Mouse (Mus musculus): ENCODE data around the gene Tie1. TPM values are rescaled to one million over a fixed set of nuclear protein-coding genes. Genes with fewer than 3 reads are reported as not detected.

The Tie1 gene
- polyA plus RNA-seq, 1 experiment from 2014 or later, result 14.5 TPM

DNA sequence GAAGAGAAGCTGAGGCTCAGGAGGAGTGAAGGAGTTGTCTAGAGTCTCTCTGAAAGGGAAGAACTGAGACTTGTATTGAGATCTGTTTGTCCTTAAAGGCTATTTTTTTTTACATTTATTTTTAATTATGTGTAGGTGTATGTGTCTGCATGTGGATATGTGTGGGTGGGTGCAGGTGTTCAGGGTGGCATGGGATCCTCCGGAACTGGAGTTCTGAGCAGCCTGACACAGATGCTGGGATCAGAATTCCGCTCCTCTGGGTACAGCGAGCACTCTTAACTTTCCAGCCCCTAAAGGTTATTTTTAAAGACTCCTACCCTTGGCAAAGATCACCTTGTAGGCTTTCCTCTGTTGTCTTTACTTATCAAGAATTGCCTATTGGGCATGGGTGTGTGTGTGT, 24.9 kb downstream of the Tie1 start:
- Histone ChIP-seq H3K9ac (ENCODE audit: low read length) (no peak overlapping the region), H3K4me1 (replicated peaks; ENCODE audit: control insufficient read depth, insufficient read depth, low read length) (no peaks in the 10 kb centered on the region), H3K27ac (ENCODE audit: low read depth, low read length) (no peak overlapping the region), H3K4me3 (ENCODE audit: low read depth, low read length) (no peak overlapping the region), H3K27me3 (ENCODE audit: control insufficient read depth, insufficient read depth, low read length) (no peaks in the 10 kb centered on the region), H3K36me3 (ENCODE audit: control insufficient read depth, insufficient read depth, low read length) (no peaks in the 10 kb centered on the region), H3K4me2 (ENCODE audit: low read depth, low read length, severe bottlenecking) (no peak overlapping the region), H3K9me3 (ENCODE audit: control insufficient read depth, low read length) (no peaks in the 10 kb centered on the region)
- WGBS, result 91% methylated on average over 3 of the region's 3 CpGs
- DNase-seq (ENCODE audit: low spot score) (no peak), ATAC-seq (replicated peaks; ENCODE audit: low FRiP score) (no peak)

- WGBS, result 76% methylated on average over 9 of the region's 9 CpGs
- H3K9me3 ChIP-seq (ENCODE audit: control insufficient read depth, low read length), result no peaks in the 10 kb centered on the region
- H3K9ac ChIP-seq (ENCODE audit: low read length), result no peak within 1 kb of the TSS
- DNase-seq (ENCODE audit: low spot score), result no peak
- ATAC-seq (replicated peaks; ENCODE audit: low FRiP score), result no peak
- H3K36me3 ChIP-seq (ENCODE audit: control insufficient read depth, insufficient read depth, low read length), result no peaks in the 10 kb centered on the region
- no peak within 1 kb of the TSS for H3K4me2 ChIP-seq (ENCODE audit: low read depth, low read length, severe bottlenecking)
- no peaks in the 10 kb centered on the region for H3K4me1 ChIP-seq (replicated peaks; ENCODE audit: control insufficient read depth, insufficient read depth, low read length)
- no peak within 1 kb of the TSS for H3K27ac ChIP-seq (ENCODE audit: low read depth, low read length)
- H3K27me3 ChIP-seq (ENCODE audit: control insufficient read depth, insufficient read depth, low read length), result no peaks in the 10 kb centered on the region
- H3K4me3 ChIP-seq (ENCODE audit: low read depth, low read length), result no peak within 1 kb of the TSS
Observed at GRCm38 (mm10) chr4:118457345-118457975, 32.4 kb downstream of the Tie1 start, which contains the start of gene Mpl. Mpl (minus strand) TSS chr4:118457513.

GRCm38 (mm10) chr4:118446415-118447153, 43.3 kb downstream of the Tie1 start:
- H3K27me3 ChIP-seq (ENCODE audit: control insufficient read depth, insufficient read depth, low read length), result no peaks in the 10 kb centered on the region; the same call in 1 of the 2 replicates
- H3K27ac ChIP-seq (ENCODE audit: low read depth, low read length), result no peak overlapping the region
- 17% methylated on average over 24 of the region's 24 CpGs for whole genome bisulfite sequencing

GRCm38 (mm10) chr4:118445781-118446414, 44.0 kb downstream of the Tie1 start:
- ATAC-seq (replicated peaks; ENCODE audit: low FRiP score), result peak; percentile 70
- peak overlapping the region; percentile 33 for H3K4me3 ChIP-seq (ENCODE audit: low read depth, low read length)
- no peaks in the 10 kb centered on the region for H3K36me3 ChIP-seq (ENCODE audit: control insufficient read depth, insufficient read depth, low read length)
- 16% methylated on average over 18 of the region's 18 CpGs for WGBS
- H3K9me3 ChIP-seq (ENCODE audit: control insufficient read depth, low read length), result no peaks in the 10 kb centered on the region
- H3K27me3 ChIP-seq (ENCODE audit: control insufficient read depth, insufficient read depth, low read length), result no peaks in the 10 kb centered on the region; the same call in 1 of the 2 replicates
- peak; percentile 59 for DNase-seq (ENCODE audit: low spot score)
- peaks cover 5% of the 10 kb centered on the region; the same call in 1 of the 2 replicates for H3K4me1 ChIP-seq (replicated peaks; ENCODE audit: control insufficient read depth, insufficient read depth, low read length)
- H3K9ac ChIP-seq (ENCODE audit: low read length), result peak overlapping the region; percentile 53
- H3K4me2 ChIP-seq (ENCODE audit: low read depth, low read length, severe bottlenecking), result peak overlapping the region; percentile 76
- H3K27ac ChIP-seq (ENCODE audit: low read depth, low read length), result no peak overlapping the region

More at GRCm38 (mm10) chr4:118446415-118447153, 43.3 kb downstream of the Tie1 start:
- no peaks in the 10 kb centered on the region for H3K9me3 ChIP-seq (ENCODE audit: control insufficient read depth, low read length)
- H3K36me3 ChIP-seq (ENCODE audit: control insufficient read depth, insufficient read depth, low read length), result no peaks in the 10 kb centered on the region
- H3K4me3 ChIP-seq (ENCODE audit: low read depth, low read length), result peak overlapping the region; percentile 33
- DNase-seq (ENCODE audit: low spot score) (no peak), ATAC-seq (replicated peaks; ENCODE audit: low FRiP score) (peak; percentile 7; the same call in 1 of the 2 replicates)
- H3K4me1 ChIP-seq (replicated peaks; ENCODE audit: control insufficient read depth, insufficient read depth, low read length), result peaks cover 5% of the 10 kb centered on the region; the same call in 1 of the 2 replicates
- peak overlapping the region; percentile 76 for H3K4me2 ChIP-seq (ENCODE audit: low read depth, low read length, severe bottlenecking)
- H3K9ac ChIP-seq (ENCODE audit: low read length), result peak overlapping the region; percentile 53

- H3K9me3 ChIP-seq (ENCODE audit: control insufficient read depth, low read length), result no peaks in the 10 kb centered on the region
- peaks cover 5% of the 10 kb centered on the region; the same call in 1 of the 2 replicates for H3K4me1 ChIP-seq (replicated peaks; ENCODE audit: control insufficient read depth, insufficient read depth, low read length)
- DNase-seq (ENCODE audit: low spot score), result no peak
- no peak overlapping the region for H3K9ac ChIP-seq (ENCODE audit: low read length)
- H3K4me3 ChIP-seq (ENCODE audit: low read depth, low read length), result no peak overlapping the region
- H3K27ac ChIP-seq (ENCODE audit: low read depth, low read length), result no peak overlapping the region
- ATAC-seq (replicated peaks; ENCODE audit: low FRiP score), result no peak
- no peak overlapping the region for H3K4me2 ChIP-seq (ENCODE audit: low read depth, low read length, severe bottlenecking)
- H3K27me3 ChIP-seq (ENCODE audit: control insufficient read depth, insufficient read depth, low read length), result no peaks in the 10 kb centered on the region; the same call in 1 of the 2 replicates
- WGBS, result 81% methylated on average over 10 of the region's 10 CpGs
- no peaks in the 10 kb centered on the region for H3K36me3 ChIP-seq (ENCODE audit: control insufficient read depth, insufficient read depth, low read length)
Observed at GRCm38 (mm10) chr4:118445088-118445487, 44.8 kb downstream of the Tie1 start.

GRCm38 (mm10) chr4:118437829-118438253, 52.0 kb downstream of the Tie1 start:
- H3K4me3 ChIP-seq (ENCODE audit: low read depth, low read length), result peak overlapping the region; percentile 75
- H3K4me2 ChIP-seq (ENCODE audit: low read depth, low read length, severe bottlenecking), result peak overlapping the region; percentile 87
- no peaks in the 10 kb centered on the region for H3K27me3 ChIP-seq (ENCODE audit: control insufficient read depth, insufficient read depth, low read length)
- H3K9me3 ChIP-seq (ENCODE audit: control insufficient read depth, low read length), result no peaks in the 10 kb centered on the region
- DNase-seq (ENCODE audit: low spot score) (peak; percentile 56), ATAC-seq (replicated peaks; ENCODE audit: low FRiP score) (0 out of 2 replicates have a peak, but pooled peaks have one; percentile 32)
- peaks cover 15% of the 10 kb centered on the region for H3K4me1 ChIP-seq (replicated peaks; ENCODE audit: control insufficient read depth, insufficient read depth, low read length)
- WGBS, result 8% methylated on average over 12 of the region's 12 CpGs
- peak overlapping the region; percentile 83 for H3K27ac ChIP-seq (ENCODE audit: low read depth, low read length)
- H3K9ac ChIP-seq (ENCODE audit: low read length), result peak overlapping the region; percentile 90
- H3K36me3 ChIP-seq (ENCODE audit: control insufficient read depth, insufficient read depth, low read length), result peaks cover 4% of the 10 kb centered on the region

GRCm38 (mm10) chr4:118436820-118437603, 52.8 kb downstream of the Tie1 start, which contains the start of gene Cdc20:
Cdc20 (minus strand) TSS chr4:118437352.
- Histone ChIP-seq H3K4me1 (replicated peaks; ENCODE audit: control insufficient read depth, insufficient read depth, low read length) (peaks cover 15% of the 10 kb centered on the region), H3K4me3 (ENCODE audit: low read depth, low read length) (peak within 1 kb of the TSS; percentile 75), H3K27me3 (ENCODE audit: control insufficient read depth, insufficient read depth, low read length) (no peaks in the 10 kb centered on the region), H3K9me3 (ENCODE audit: control insufficient read depth, low read length) (no peaks in the 10 kb centered on the region), H3K4me2 (ENCODE audit: low read depth, low read length, severe bottlenecking) (peak within 1 kb of the TSS; percentile 87), H3K9ac (ENCODE audit: low read length) (peak within 1 kb of the TSS; percentile 90), H3K36me3 (ENCODE audit: control insufficient read depth, insufficient read depth, low read length) (peaks cover 7% of the 10 kb centered on the region), H3K27ac (ENCODE audit: low read depth, low read length) (peak within 1 kb of the TSS; percentile 83)
- ATAC-seq (replicated peaks; ENCODE audit: low FRiP score), result peak; percentile 96
- WGBS, result under 1% methylated on average over 67 of the region's 67 CpGs
- peak; percentile 93 for DNase-seq (ENCODE audit: low spot score)

- ATAC-seq (replicated peaks; ENCODE audit: low FRiP score), result no peak
- no peak for DNase-seq (ENCODE audit: low spot score)
- Histone ChIP-seq H3K4me3 (ENCODE audit: low read depth, low read length) (no peak overlapping the region), H3K36me3 (ENCODE audit: control insufficient read depth, insufficient read depth, low read length) (peaks cover 7% of the 10 kb centered on the region), H3K9me3 (ENCODE audit: control insufficient read depth, low read length) (no peaks in the 10 kb centered on the region), H3K9ac (ENCODE audit: low read length) (no peak overlapping the region), H3K27ac (ENCODE audit: low read depth, low read length) (no peak overlapping the region), H3K4me1 (replicated peaks; ENCODE audit: control insufficient read depth, insufficient read depth, low read length) (peaks cover 15% of the 10 kb centered on the region), H3K4me2 (ENCODE audit: low read depth, low read length, severe bottlenecking) (no peak overlapping the region), H3K27me3 (ENCODE audit: control insufficient read depth, insufficient read depth, low read length) (no peaks in the 10 kb centered on the region)
- WGBS, result 79% methylated on average over 8 of the region's 8 CpGs
Observed at GRCm38 (mm10) chr4:118432332-118432731, 57.5 kb downstream of the Tie1 start.
